Mouse (Mus musculus) liver, postnatal 0 days (tissue): ENCODE measurements around the gene Tmem151b. TPM values are rescaled to one million over a fixed set of nuclear protein-coding genes. Genes with fewer than 3 reads are reported as not detected.

Source experiments
- ATAC-seq: fragments of 200-750 bp; cut with Nextera tagmentation; 2 replicates; pipeline ENCODE4 v1.8.0; 2017; ENCODE audit warnings: mild to moderate bottlenecking, moderate library complexity
- DNase-seq: peaks from one replicate; pipeline ENCODE4 v3.0.0-alpha.2; 2016
- H3K27ac ChIP-seq: fragments of 300-500 bp; sonication (generic); 2 replicates; pipeline ENCODE4 v1.5.1; 2014; ENCODE audit warnings: antibody characterized with exemption, moderate library complexity, mild to moderate bottlenecking, low read depth
- H3K27me3 ChIP-seq: fragments of 300-500 bp; sonication (generic); 2 replicates; pipeline ENCODE4 v1.6.1; 2014; ENCODE audit warnings: low read length, control low read depth, mixed read lengths; ENCODE audit not compliant: insufficient read depth
- H3K36me3 ChIP-seq: fragments of 300-500 bp; sonication (generic); replicated peaks from 2 replicates; pipeline ENCODE4 v1.6.1; 2014; ENCODE audit warnings: mild to moderate bottlenecking, control low read depth, low read length, moderate library complexity, mixed read lengths; ENCODE audit not compliant: insufficient read depth
- H3K4me1 ChIP-seq: fragments of 300-500 bp; sonication (generic); 2 replicates; pipeline ENCODE4 v1.6.1; 2014; ENCODE audit warnings: antibody characterized with exemption, mild to moderate bottlenecking, control low read depth; ENCODE audit not compliant: insufficient read depth
- H3K4me2 ChIP-seq: fragments of 300-500 bp; sonication (generic); 2 replicates; pipeline ENCODE4 v1.6.1; 2014; ENCODE audit warnings: low read depth, mild to moderate bottlenecking, low read length, moderate library complexity, mixed read lengths
- H3K4me3 ChIP-seq: fragments of 300-500 bp; sonication (generic); 2 replicates; pipeline ENCODE4 v1.5.1; 2014; ENCODE audit warnings: low read depth, low read length
- H3K9ac ChIP-seq: fragments of 300-500 bp; sonication (generic); replicated peaks from 2 replicates; pipeline ENCODE4 v1.6.1; 2014; ENCODE audit warnings: mild to moderate bottlenecking, moderate library complexity
- H3K9me3 ChIP-seq: fragments of 300-500 bp; sonication (generic); 2 replicates; pipeline ENCODE4 v1.6.1; 2016; ENCODE audit warnings: mild to moderate bottlenecking, control low read depth, low read length, mixed read lengths
- CTCF ChIP-seq: sonication (generic); IDR thresholded peaks from 2 replicates; pipeline ENCODE4 v1.5.1; 2016; ENCODE audit warnings: antibody characterized with exemption, low read depth
- EP300 ChIP-seq: IDR thresholded peaks from 2 replicates; pipeline ENCODE4 v1.6.1; 2016; ENCODE audit warnings: antibody characterized with exemption, low read depth, mild to moderate bottlenecking
- WGBS: fragments of 180-500 bp; shearing (Covaris S2); extraction: QIAGEN DNeasy Blood & Tissue Kit; methylation state at CpG from one replicate; pipeline ENCODE4 v1.1.7; 2014; ENCODE audit not compliant: insufficient replicate concordance; 5-methylcytosine and 5-hydroxymethylcytosine counted together
- polyA plus RNA-seq: library from polyadenylated mRNA; unstranded; fragments of >200 nt; fragmentation: Nextera tagmentation; extraction: Ambion mirVana; gene quantifications from 2 replicates; pipeline ENCODE4 v1.2.1, GENCODE M21; 2015

Gene Tmem151b
- polyA plus RNA-seq, 1 experiment from 2014 or later, result 0.19 TPM

- ATAC-seq, result no peak
- Histone ChIP-seq H3K27me3 (peaks cover 83% of the 10 kb centered on the region), H3K27ac (no peak overlapping the region), H3K36me3 (no peaks in the 10 kb centered on the region), H3K9me3 (no peaks in the 10 kb centered on the region), H3K9ac (no peak overlapping the region), H3K4me1 (peaks cover 9% of the 10 kb centered on the region), H3K4me2 (no peak overlapping the region), H3K4me3 (no peak overlapping the region)
- WGBS, result 6% methylated on average over 24 of the region's 24 CpGs
- no peak for DNase-seq
- TF ChIP-seq EP300 (no peak), CTCF (no peak)
Observed at GRCm38 (mm10) chr17:45544001-45544872, 5.2 kb downstream of the Tmem151b start.

- peaks cover 74% of the 10 kb centered on the region for H3K27me3 ChIP-seq
- WGBS, result 24% methylated on average over 1 of the region's 1 CpGs
Observed at GRCm38 (mm10) chr17:45543115-45543514, 6.4 kb downstream of the Tmem151b start.

DNA sequence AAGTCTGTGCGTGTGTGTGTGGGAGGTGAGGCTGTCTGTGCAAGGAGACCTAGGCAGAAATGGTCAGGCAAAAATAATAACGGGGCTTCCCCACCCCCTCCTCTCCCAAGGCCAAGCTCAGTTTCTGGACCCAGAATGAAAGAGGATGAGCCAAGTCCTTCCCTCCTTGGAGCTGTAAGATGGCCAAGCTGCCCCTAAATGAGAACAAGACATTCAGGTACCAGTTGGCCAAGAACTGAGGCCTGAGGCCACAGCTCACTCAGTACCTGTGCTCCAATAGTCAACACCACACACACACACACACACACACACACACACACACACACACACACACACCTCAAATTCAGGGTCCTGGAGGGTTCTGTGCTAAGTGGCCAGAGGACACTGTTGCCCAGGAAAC is 6.8 kb downstream of the Tmem151b start:
- H3K4me1 ChIP-seq, result peaks cover 5% of the 10 kb centered on the region; the same call in 1 of the 2 replicates
- 48% methylated on average over 2 of the region's 2 CpGs for WGBS
- H3K9me3 ChIP-seq, result no peaks in the 10 kb centered on the region
- no peak for ATAC-seq
- no peak overlapping the region for H3K4me3 ChIP-seq
- H3K27me3 ChIP-seq, result peaks cover 70% of the 10 kb centered on the region
- DNase-seq, result no peak
- TF ChIP-seq CTCF, result no peak
- TF ChIP-seq EP300, result no peak
- no peak overlapping the region for H3K27ac ChIP-seq
- H3K9ac ChIP-seq, result no peak overlapping the region
- H3K4me2 ChIP-seq, result no peak overlapping the region
- no peaks in the 10 kb centered on the region for H3K36me3 ChIP-seq

More at GRCm38 (mm10) chr17:45543115-45543514, 6.4 kb downstream of the Tmem151b start:
- DNase-seq, result no peak
- Histone ChIP-seq H3K36me3 (no peaks in the 10 kb centered on the region), H3K4me2 (no peak overlapping the region), H3K27ac (no peak overlapping the region), H3K4me3 (no peak overlapping the region), H3K4me1 (peaks cover 5% of the 10 kb centered on the region; the same call in 1 of the 2 replicates), H3K9ac (no peak overlapping the region), H3K9me3 (no peaks in the 10 kb centered on the region)
- no peak for TF ChIP-seq CTCF
- TF ChIP-seq EP300, result no peak
- ATAC-seq, result no peak

- Histone ChIP-seq H3K27ac (no peak overlapping the region), H3K36me3 (no peaks in the 10 kb centered on the region), H3K4me1 (peaks cover 5% of the 10 kb centered on the region; the same call in 1 of the 2 replicates), H3K4me2 (no peak overlapping the region), H3K4me3 (no peak overlapping the region), H3K9me3 (no peaks in the 10 kb centered on the region), H3K27me3 (peaks cover 64% of the 10 kb centered on the region), H3K9ac (no peak overlapping the region)
- no peak for ATAC-seq
- no peak for DNase-seq
- WGBS, result 22% methylated on average over 6 of the region's 6 CpGs
- TF ChIP-seq CTCF (no peak), EP300 (no peak)
Observed at GRCm38 (mm10) chr17:45542129-45542528, 7.3 kb downstream of the Tmem151b start.

GRCm38 (mm10) chr17:45539664-45540063 is 9.8 kb downstream of the Tmem151b start:
- H3K9me3 ChIP-seq, result no peaks in the 10 kb centered on the region
- no peak for ATAC-seq
- no peaks in the 10 kb centered on the region for H3K36me3 ChIP-seq
- peaks cover 63% of the 10 kb centered on the region for H3K27me3 ChIP-seq
- H3K4me3 ChIP-seq, result no peak overlapping the region
- no peaks in the 10 kb centered on the region for H3K4me1 ChIP-seq
- TF ChIP-seq CTCF (no peak), EP300 (no peak)
- no peak overlapping the region for H3K27ac ChIP-seq
- no peak for DNase-seq
- H3K4me2 ChIP-seq, result no peak overlapping the region
- H3K9ac ChIP-seq, result no peak overlapping the region
- 68% methylated on average over 21 of the region's 21 CpGs for WGBS

GRCm38 (mm10) chr17:45538394-45538793 is 11.1 kb downstream of the Tmem151b start:
- peaks cover 55% of the 10 kb centered on the region for H3K27me3 ChIP-seq
- H3K9me3 ChIP-seq, result no peaks in the 10 kb centered on the region
- no peak overlapping the region for H3K4me2 ChIP-seq
- H3K36me3 ChIP-seq, result no peaks in the 10 kb centered on the region
- DNase-seq (no peak), ATAC-seq (no peak)
- no peak overlapping the region for H3K4me3 ChIP-seq
- H3K27ac ChIP-seq, result no peak overlapping the region
- H3K9ac ChIP-seq, result no peak overlapping the region
- 56% methylated on average over 4 of the region's 4 CpGs for WGBS
- no peaks in the 10 kb centered on the region for H3K4me1 ChIP-seq
- no peak for TF ChIP-seq CTCF
- TF ChIP-seq EP300, result no peak
